Mouse (Mus musculus) retina, postnatal 7 days (tissue): ENCODE results near the gene Rnf10.
"Not testable (repeated sequence)": the region's sequence is repeated elsewhere in the genome, so short reads cannot be mapped to it uniquely, and the experiment has no call there.

ENCODE experiments used
- DNase-seq: peaks from one replicate; pipeline ENCODE4 v3.0.0-alpha.2; 2012; ENCODE audit warnings: low read depth, low spot score

Gene Rnf10

GRCm38 (mm10) chr5:115272812-115273548 lies at the start of gene Rnf10:
Gene Rnf10 (minus strand): TSS chr5:115272898.
- DNase-seq: peak; percentile 96

DNA sequence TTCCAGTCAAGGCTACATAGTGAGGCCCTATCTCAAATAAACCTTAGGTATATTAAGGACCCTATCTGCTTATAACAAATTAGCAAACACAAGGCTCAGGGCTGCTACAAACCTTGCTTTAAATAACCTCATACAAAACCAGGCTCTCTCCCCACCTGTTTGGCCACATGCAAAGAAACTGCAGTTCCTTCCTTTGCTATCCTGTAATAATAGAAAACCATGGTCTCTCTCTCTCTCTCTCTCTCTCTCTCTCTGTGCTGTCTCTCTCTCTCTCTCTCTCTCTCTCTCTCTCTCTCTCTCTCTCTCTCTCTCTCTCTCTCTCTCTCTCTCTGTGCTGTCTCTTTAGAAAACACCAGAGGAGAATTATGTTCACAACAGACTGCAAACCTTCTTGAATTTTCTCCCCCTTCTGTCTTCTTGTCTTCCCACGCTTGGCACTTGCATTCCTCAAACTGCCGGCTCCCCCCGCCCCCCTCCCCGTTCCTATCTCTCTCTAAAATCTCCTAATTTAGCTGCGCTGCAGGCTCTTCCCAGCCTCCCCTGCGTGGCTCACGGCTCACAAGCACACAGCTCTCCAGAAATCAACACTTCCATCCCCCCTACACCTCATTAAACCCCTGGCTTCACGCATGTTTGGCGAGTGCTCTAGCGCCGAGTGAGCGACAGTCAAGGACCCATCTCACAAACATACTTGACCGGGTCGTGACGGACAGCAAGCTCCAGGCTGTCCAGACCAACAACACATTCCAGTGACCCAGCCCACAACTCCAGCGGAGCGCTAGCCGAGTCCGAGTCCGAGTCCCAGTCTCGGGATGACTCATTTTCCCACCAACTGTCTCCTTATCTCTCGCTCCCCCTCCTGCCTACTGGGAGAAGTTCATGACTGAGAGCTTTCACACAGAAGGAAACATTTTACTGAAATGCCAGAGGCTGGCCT lies 46.6 kb upstream of the Rnf10 start:
- DNase-seq: peak; percentile 51

- no peak for DNase-seq
These were observed 45.1 kb upstream of the Rnf10 start for GRCm38 (mm10) chr5:115317645-115318328.

DNA sequence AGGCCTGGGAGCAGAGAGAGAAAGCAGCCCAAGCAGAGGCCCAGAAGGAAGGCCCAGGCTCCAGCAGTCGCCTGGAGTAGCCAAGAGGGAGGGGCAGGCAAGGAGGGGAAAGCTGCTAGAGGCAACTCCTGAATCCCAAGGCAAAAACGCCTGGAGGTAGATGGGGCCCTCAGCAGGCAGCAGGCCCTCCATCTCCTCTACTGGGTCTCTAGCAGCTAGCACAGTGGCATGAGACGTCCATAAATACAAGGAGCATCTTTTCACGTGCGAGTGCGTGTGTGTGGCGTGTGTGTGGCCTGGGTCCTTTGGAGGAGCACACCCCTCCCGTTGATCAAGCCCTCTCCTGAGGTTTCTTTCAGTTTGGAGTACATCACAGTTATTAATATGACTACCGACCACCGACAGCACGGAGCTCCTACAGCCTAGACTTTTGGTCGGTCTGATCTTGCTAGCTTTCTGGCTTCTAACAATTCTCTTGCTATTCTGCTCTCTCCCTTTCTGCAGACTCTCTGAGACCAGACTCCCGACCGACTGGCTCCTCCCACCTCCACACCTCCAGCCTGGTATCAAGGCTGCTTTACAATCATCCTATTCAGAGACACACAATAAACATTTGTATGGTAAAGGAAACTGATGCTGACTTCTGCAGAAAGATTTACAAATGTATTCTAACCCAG lies 44.4 kb upstream of the Rnf10 start:
- no peak for DNase-seq

DNA sequence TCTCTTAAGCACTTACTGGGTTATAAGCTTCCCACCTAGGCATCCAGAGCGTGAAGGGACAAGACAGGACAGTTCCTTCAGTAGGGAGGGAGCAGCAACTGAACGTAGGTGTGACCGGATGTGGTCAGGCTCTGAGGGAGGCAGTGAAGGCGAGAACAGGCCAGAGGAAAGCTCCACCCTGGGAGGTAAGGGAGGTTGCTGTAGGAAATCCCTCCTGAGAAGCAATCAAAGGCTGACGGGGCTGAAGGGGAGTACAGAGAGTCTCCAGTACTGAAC lies 40.9 kb upstream of the Rnf10 start:
- DNase-seq: no peak

- no peak for DNase-seq
These were observed 40.3 kb upstream of the Rnf10 start for GRCm38 (mm10) chr5:115312816-115313667.

DNA sequence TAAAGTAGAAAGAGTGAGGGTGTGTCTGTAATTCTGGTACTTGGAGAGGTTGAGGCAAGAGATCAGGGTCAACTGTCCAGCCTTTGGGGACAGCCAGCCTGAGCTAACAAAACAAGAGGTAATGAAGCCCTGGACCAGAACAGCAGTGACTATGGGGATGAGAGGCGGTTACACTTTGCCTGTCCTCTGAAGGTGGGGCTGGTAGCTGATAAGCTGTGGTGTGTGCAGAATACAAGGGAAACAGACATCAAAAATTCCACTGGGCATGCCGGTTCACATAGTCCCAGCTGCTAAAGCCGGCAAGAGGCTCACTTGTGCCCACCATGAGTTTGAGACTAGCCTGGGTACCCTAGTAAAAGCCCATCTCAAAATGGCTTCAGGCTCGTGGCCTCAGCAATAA lies 39.7 kb upstream of the Rnf10 start:
- no peak for DNase-seq

- not testable (repeated sequence) for DNase-seq
These were observed 29.5 kb upstream of the Rnf10 start for GRCm38 (mm10) chr5:115302190-115302589.

DNA sequence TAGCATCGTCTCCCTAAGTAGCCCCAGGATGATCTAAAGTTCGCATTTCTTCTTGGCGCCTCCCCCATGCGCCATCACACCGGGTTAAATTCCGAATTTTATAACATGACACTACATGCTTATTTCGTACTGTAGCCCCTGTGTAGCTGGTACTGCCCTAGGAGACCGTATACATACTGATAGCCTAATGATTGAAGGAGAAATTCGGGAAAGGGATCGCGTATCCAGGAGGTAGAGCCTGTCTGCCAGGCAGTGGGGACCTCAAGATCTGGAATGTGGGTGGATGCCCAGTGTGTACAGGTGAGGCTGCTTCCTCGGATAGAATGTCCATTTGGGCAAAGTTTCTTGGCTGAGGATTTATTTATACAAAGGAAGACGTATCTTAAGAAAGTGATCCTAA lies 28.9 kb upstream of the Rnf10 start:
- DNase-seq: no peak

DNA sequence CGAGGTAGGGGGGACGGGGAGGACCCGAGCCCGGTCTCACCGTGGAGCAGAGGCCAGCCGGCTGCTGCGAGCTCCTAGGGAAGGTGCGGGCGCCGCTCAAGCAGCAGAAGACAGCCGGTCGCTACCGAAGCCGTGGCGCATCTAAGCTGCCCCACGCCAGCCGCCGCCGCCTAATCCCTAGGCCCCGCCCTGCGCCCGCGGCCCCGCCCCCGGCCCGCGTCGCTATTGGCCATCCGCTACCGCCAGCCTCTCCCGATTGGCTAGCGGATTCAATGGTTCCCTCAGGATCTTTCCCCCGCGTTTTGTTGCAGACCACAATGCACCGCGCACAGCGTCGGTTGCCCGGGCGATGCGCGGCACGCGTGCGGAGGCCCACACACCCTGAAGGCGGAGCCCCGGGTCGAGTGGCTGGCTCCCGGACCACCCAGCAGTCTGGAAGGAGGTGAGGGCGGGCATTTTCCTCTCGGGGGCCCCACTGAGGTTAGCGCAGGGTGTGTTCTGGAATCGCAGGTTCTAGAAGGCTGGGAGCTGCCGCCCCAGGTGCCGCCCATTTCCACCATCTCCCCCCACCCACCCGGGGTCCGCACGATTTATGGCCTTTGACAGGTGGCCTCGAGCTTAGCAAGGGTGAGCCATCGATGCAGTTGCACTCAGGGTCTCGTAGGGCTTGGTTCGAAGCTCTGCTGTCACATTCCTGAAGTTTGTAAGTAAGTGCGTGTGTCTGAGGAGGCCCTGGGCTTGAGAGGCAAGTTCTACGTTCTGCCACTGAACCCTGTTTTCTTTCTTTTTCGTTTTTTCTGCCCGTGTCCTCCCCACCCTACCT lies 28.3 kb upstream of the Rnf10 start, which contains the start of gene Dynll1:
TSS of gene Dynll1 (minus strand) at position 208 of the 823 bp plus-strand sequence.
- DNase-seq: peak; percentile 100

DNA sequence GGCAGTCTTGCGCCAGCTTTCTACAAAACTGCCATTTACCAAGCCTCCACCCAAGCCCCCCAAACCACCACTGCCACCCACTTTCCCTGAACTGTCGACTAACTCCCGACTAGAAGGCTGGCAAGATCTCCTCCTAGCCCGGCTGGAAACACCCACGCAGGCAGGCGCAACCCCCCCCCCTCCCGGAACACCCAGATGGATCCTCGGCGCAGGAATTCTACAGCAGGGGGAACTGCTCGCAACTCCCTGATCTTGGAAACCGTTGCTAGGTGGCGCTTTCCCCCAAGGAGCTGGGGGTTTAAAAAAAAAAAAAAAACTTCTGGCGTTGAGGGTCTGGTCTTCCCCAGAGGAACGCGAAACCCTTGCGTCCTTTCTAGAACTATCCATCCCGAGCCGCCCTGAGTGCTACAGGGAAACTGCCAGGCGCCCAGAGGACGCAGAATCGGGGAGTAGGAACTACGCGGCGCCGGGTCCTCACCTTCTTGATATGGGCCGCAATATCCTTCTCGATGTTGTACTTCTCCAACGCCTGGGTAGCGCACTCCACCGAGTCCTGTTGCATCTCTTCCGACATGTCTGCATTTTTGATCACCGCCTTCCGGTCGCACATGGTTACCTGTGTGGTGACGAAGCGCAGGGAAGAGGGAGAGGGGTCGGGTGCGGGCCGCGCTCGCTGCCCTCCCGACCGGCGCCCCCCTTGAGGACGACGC lies 27.5 kb upstream of the Rnf10 start:
- no peak for DNase-seq

DNA sequence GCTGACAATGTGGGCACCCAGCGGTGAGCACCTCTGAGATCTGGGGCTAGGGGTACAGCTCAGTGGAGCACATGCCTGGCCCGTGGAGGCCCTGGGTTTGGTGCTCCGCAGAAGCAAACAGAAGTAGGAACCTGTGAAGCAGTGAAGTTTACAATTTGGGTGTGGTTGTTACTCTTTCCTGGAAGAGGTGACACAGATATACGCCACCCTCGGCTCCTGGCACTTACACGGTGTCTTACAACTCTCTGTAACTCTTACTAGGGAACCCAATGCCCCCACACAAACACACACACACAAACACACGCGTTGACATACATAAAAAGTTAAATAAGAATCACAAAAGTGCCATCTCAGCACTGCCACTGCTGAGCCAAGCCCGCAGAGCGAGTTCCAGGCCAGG lies 23.6 kb upstream of the Rnf10 start:
- no peak for DNase-seq

GRCm38 (mm10) chr5:115294173-115294572 lies 21.5 kb upstream of the Rnf10 start:
- no peak for DNase-seq

DNA sequence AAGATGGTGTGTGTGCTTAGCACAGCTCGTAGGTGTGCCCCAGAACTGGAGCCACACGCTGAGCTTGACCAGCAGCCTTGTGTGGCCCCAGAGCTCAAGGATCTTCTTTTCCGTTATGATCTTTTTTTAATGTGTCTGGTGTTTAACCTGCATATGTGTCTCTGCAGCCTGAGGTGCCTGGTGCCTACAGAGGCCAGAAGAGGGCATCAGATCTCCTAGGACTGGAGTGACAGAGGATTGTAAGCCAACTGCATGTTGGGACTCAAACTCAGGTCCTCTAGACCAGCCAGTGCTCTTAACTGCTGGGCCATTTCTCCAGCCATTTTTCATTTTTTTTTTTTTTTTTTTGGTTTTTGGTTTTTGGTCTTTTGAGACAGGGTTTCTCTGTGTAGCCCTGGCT lies 12.0 kb upstream of the Rnf10 start:
- no peak for DNase-seq

DNA sequence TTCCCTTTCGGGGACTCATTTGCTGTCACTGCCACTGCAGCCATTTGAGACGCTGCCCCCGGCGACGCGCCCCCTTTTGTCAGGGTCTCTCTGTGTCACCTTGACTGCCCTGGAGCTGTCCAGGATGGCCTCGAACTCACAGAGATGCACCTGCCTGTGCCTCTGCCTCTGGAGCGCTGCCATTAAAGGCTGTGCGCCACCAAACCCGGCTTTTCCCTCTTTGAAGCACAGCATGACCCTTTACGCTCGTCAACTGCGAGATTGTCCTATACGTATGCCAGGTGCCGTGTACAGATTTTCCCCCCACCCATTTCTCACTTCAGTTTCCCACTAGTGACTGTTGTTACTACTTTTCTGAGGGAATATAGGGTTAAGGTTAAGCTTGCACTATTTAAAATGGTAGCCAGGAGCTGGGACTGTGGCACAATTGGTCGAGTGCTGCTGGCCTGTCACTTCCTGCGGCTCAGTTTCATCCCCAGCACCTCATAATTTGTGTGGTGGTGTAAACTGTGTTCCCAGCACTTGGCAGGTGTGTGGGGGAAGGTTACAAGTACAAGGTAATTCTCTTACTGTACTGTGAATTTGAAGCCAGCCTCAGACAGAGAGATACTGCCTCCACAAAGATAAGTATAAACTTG lies 7.5 kb upstream of the Rnf10 start:
- DNase-seq: no peak

DNA sequence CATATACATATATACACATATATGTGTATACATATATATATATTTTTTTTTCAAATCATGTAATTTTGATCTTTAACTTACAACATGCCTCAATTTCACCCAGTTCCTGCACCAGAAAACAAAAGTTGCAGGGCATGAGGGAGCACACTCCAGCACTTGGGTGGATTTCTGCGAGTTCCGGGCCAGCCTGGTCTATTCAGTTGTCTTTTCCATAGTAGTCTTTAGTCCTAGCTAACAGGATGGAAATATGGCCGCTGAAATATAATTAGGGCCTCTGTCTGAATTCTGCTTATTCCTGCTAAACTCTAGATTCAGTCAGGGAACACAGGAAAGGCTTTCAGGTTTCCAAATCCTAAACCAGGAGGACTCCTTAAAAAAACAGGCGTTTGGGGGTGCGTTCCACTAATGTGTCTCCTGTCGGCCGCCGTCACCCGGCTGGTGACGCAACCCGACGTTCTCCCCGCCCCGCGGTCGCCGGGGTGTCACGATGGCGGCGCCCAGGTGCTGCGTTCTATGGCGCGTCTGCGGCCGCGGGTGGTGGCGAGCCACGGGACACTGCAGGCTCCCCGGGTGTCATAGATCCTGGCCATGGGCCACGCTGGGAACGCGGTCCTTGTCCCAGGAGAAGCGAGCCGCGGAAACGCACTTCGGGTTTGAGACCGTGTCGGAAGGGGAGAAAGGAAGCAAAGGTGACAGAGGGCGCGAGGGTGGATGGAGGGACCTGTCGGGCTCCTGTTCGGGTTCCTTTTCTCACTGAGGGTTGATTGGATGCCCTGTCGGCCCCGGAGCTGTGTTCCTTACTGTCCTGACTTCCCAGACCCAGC lies 6.7 kb upstream of the Rnf10 start, which contains the start of gene Coq5:
TSS of gene Coq5 (plus strand) at position 441 of the 824 bp plus-strand sequence.
- DNase-seq: no peak

DNA sequence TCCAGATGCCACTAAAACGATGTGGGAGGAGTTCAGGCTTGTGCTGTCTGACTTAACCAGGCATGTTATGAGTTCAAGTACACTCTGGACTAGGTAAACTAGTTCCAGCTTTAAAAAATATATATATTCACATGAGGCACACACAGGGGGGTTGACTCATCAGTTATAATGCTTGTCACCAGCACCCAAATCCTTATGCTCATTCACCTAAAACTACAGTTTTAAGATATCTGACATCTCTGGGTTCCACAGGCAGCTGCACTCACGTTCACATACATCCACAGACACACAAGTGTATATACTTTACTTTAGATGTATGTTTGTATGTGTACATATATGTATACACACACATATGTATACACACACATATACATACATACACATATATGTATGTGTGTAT lies 6.1 kb upstream of the Rnf10 start:
- no peak for DNase-seq

- no peak for DNase-seq
These were observed 5.4 kb upstream of the Rnf10 start for GRCm38 (mm10) chr5:115278053-115278452.
